Mouse (Mus musculus) thymus, adult 2 months (tissue): ENCODE data around the gene Sox6.

ENCODE experiments used
- CTCF ChIP-seq: fragments of 200-500 bp; IDR thresholded peaks from 2 replicates; pipeline ENCODE4 v1.5.1; 2012; ENCODE audit warnings: mild to moderate bottlenecking, control low read depth, low read length, moderate library complexity, borderline replicate concordance; ENCODE audit not compliant: control insufficient read depth, poor library complexity, insufficient read depth; ENCODE audit errors: extremely low read depth
- POLR2A ChIP-seq: fragments of 200-500 bp; IDR thresholded peaks from 2 replicates; pipeline ENCODE4 v1.6.1; 2012; ENCODE audit warnings: mild to moderate bottlenecking, low read length, control low read depth, moderate library complexity; ENCODE audit not compliant: control insufficient read depth, poor library complexity, insufficient read depth; ENCODE audit errors: extremely low read depth

DNA sequence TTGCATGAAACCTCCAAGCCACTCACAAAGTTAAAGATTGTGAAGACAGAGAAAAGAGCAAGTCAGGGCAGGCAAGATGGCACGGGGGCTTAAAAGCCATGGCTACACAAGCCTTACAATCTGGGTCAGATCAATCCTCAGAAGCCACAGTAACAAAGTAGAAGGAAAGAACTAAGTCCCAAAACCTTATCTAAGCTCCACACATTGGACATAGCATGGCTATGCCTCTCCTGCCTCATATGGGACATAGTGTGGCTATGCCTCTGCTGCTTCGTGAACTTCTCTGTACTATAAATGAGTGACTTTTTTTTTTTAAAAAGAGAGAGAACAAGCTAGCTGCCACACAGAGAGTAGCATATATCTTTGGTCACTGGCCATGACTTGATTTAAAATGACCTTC, 471.8 kb downstream of the Sox6 start:
- TF ChIP-seq POLR2A: no peak
- TF ChIP-seq CTCF: no peak
